16 mouse cellular contexts compared by ENCODE assay signal in the genomic region with DNA sequence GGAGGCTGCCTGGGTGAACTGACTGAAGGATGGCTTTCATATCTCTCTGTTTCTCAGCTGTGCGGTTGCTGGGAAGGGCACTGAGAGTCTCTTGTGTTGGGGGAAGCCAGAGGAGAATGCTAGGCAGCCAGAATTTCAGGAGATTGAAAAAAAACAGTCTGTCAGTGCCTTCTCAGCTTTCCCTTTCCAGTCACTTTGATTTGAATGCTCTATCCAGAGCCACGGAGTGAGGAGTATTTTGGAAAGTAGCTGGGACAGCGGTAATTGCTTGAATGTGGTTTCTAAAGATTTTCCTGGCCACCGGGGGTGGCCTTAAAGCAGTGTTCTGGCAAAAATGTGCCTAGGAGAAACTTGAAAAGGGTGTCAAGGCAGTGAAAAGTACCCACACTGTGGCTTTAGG.
"Had no signal": no experiment of that assay in that cellular context is flagged by ENCODE, and none has a peak within 500 bp of the region (broad histone marks: within the 10 kb centered on the region; RNA-seq: fewer than 3 reads in every experiment).

No protein-coding gene starts in this region.

- H3K9me3 ChIP-seq: liver, embryonic 13.5 days; midbrain, embryonic 12.5 days; midbrain, embryonic 15.5 days; neural tube, embryonic 13.5 days; stomach, embryonic 15.5 days had no signal

- H3K9ac ChIP-seq: liver, embryonic 13.5 days; midbrain, embryonic 12.5 days; midbrain, embryonic 15.5 days; neural tube, embryonic 13.5 days; stomach, embryonic 15.5 days had no signal

- H3K4me2 ChIP-seq: liver, embryonic 13.5 days; midbrain, embryonic 12.5 days; midbrain, embryonic 15.5 days; neural tube, embryonic 13.5 days; stomach, embryonic 15.5 days had no signal

- H3K27me3 ChIP-seq: liver, embryonic 13.5 days; midbrain, embryonic 12.5 days; midbrain, embryonic 15.5 days; neural tube, embryonic 13.5 days; stomach, embryonic 15.5 days had no signal

- H3K36me3 ChIP-seq: liver, embryonic 13.5 days; midbrain, embryonic 12.5 days; midbrain, embryonic 15.5 days; neural tube, embryonic 13.5 days; stomach, embryonic 15.5 days had no signal

- ATAC-seq: midbrain, embryonic 15.5 days had no signal

- H3K27ac ChIP-seq: kidney, postnatal 0 days; liver, embryonic 13.5 days; midbrain, embryonic 12.5 days; midbrain, embryonic 15.5 days; stomach, embryonic 15.5 days had no signal

- H3K4me3 ChIP-seq: liver, embryonic 13.5 days; midbrain, embryonic 12.5 days; midbrain, embryonic 15.5 days; myocyte; neural tube, embryonic 13.5 days; stomach, embryonic 15.5 days had no signal

- DNase-seq: kidney, adult 9 months; kidney, postnatal 25 days; liver, embryonic 13.5 days; lung, adult 2 months; lung, postnatal 14 days; lung, postnatal 4 days; retina, postnatal 1 day; right cerebral cortex, postnatal 25 days; spleen, adult 18-20 months; thymus, postnatal 25 days had no signal
